Mouse (Mus musculus) kidney, embryonic 15.5 days (tissue): ENCODE measurements around the gene Mrpl22. TPM values are rescaled to one million over a fixed set of nuclear protein-coding genes. Genes with fewer than 3 reads are reported as not detected.

Experiments
- ATAC-seq: fragments of 200-750 bp; cut with Nextera tagmentation; replicated peaks from 2 replicates; pipeline ENCODE4 v1.8.0; 2017; ENCODE audit warnings: moderate TSS enrichment; ENCODE audit not compliant: low FRiP score
- H3K27ac ChIP-seq: fragments of 300-500 bp; sonication (generic); 2 replicates; pipeline ENCODE4 v1.5.1; 2015; ENCODE audit warnings: mild to moderate bottlenecking, inconsistent platforms
- H3K27me3 ChIP-seq: fragments of 300-500 bp; sonication (generic); 2 replicates; pipeline ENCODE4 v1.6.1; 2015; ENCODE audit warnings: inconsistent platforms
- H3K36me3 ChIP-seq: fragments of 300-500 bp; sonication (generic); 2 replicates; pipeline ENCODE4 v1.6.1; 2015; ENCODE audit warnings: inconsistent platforms
- H3K4me1 ChIP-seq: fragments of 300-500 bp; sonication (generic); 2 replicates; pipeline ENCODE4 v1.6.1; 2015; ENCODE audit warnings: inconsistent platforms
- H3K4me2 ChIP-seq: fragments of 300-500 bp; sonication (generic); 2 replicates; pipeline ENCODE4 v1.6.1; 2015; ENCODE audit warnings: moderate library complexity, mild to moderate bottlenecking, inconsistent platforms
- H3K4me3 ChIP-seq: fragments of 300-500 bp; sonication (generic); replicated peaks from 2 replicates; pipeline ENCODE4 v1.5.1; 2015; ENCODE audit warnings: mild to moderate bottlenecking, inconsistent platforms
- H3K9ac ChIP-seq: fragments of 300-500 bp; sonication (generic); 2 replicates; pipeline ENCODE4 v1.6.1; 2015; ENCODE audit warnings: mild to moderate bottlenecking, inconsistent platforms
- H3K9me3 ChIP-seq: fragments of 300-500 bp; sonication (generic); replicated peaks from 2 replicates; pipeline ENCODE4 v1.6.1; 2016; ENCODE audit warnings: inconsistent platforms
- WGBS: fragments of 180-500 bp; shearing (Covaris S2); methylation state at CpG from one replicate; pipeline ENCODE4 v1.1.7; 2015; ENCODE audit warnings: mixed read lengths; 5-methylcytosine and 5-hydroxymethylcytosine counted together
- polyA plus RNA-seq: library from polyadenylated mRNA; unstranded; fragments of >200 nt; fragmentation: Nextera tagmentation; extraction: Ambion mirVana; gene quantifications from 2 replicates; pipeline ENCODE4 v1.2.1, GENCODE M21; 2015

The Mrpl22 gene
- polyA plus RNA-seq = 145 TPM in 2 replicates

GRCm38 (mm10) chr11:58171459-58172091 is at the start of gene Mrpl22:
Mrpl22 (plus strand) TSS chr11:58171661.
- Histone ChIP-seq H3K4me2 (peak within 1 kb of the TSS; percentile 73), H3K4me3 (peak within 1 kb of the TSS; percentile 66), H3K27ac (peak within 1 kb of the TSS; percentile 74), H3K9me3 (no peaks in the 10 kb centered on the region), H3K27me3 (no peaks in the 10 kb centered on the region), H3K9ac (peak within 1 kb of the TSS; percentile 69), H3K36me3 (peaks cover 41% of the 10 kb centered on the region), H3K4me1 (peaks cover 23% of the 10 kb centered on the region)
- WGBS = under 1% methylated on average over 34 of the region's 34 CpGs
- ATAC-seq = peak; percentile 82

GRCm38 (mm10) chr11:58123711-58124110 is 47.8 kb upstream of the Mrpl22 start:
- H3K9ac ChIP-seq = no peak overlapping the region
- no peak for ATAC-seq
- H3K4me3 ChIP-seq = no peak overlapping the region
- 93% methylated on average over 2 of the region's 2 CpGs for WGBS
- H3K4me1 ChIP-seq = peaks cover 12% of the 10 kb centered on the region
- peaks cover 99% of the 10 kb centered on the region for H3K36me3 ChIP-seq
- H3K9me3 ChIP-seq = no peaks in the 10 kb centered on the region
- no peak overlapping the region for H3K4me2 ChIP-seq
- no peaks in the 10 kb centered on the region for H3K27me3 ChIP-seq
- no peak overlapping the region for H3K27ac ChIP-seq

GRCm38 (mm10) chr11:58125021-58125420 is 46.4 kb upstream of the Mrpl22 start:
- Histone ChIP-seq H3K27me3 (no peaks in the 10 kb centered on the region), H3K36me3 (peaks cover 99% of the 10 kb centered on the region)
- 80% methylated on average over 11 of the region's 11 CpGs for WGBS

GRCm38 (mm10) chr11:58126397-58127160 is 44.9 kb upstream of the Mrpl22 start:
- Histone ChIP-seq H3K4me2 (no peak overlapping the region), H3K4me1 (peaks cover 23% of the 10 kb centered on the region), H3K27ac (0 out of 2 replicates have a peak overlapping the region, but pooled peaks have one; percentile 2), H3K9ac (no peak overlapping the region), H3K4me3 (no peak overlapping the region), H3K27me3 (no peaks in the 10 kb centered on the region), H3K9me3 (no peaks in the 10 kb centered on the region), H3K36me3 (peaks cover 99% of the 10 kb centered on the region)
- WGBS = 33% methylated on average over 7 of the region's 7 CpGs
- ATAC-seq = 0 out of 2 replicates have a peak, but pooled peaks have one; percentile 20

More at GRCm38 (mm10) chr11:58125021-58125420, 46.4 kb upstream of the Mrpl22 start:
- Histone ChIP-seq H3K27ac (no peak overlapping the region), H3K9me3 (no peaks in the 10 kb centered on the region), H3K4me2 (no peak overlapping the region), H3K4me3 (no peak overlapping the region), H3K4me1 (peaks cover 19% of the 10 kb centered on the region), H3K9ac (no peak overlapping the region)
- ATAC-seq = no peak

GRCm38 (mm10) chr11:58127544-58127943 is 43.9 kb upstream of the Mrpl22 start:
- no peak for ATAC-seq
- no peak overlapping the region for H3K4me3 ChIP-seq
- H3K9me3 ChIP-seq = no peaks in the 10 kb centered on the region
- H3K36me3 ChIP-seq = peaks cover 99% of the 10 kb centered on the region
- H3K27ac ChIP-seq = no peak overlapping the region
- peaks cover 23% of the 10 kb centered on the region for H3K4me1 ChIP-seq
- no peak overlapping the region for H3K4me2 ChIP-seq
- H3K9ac ChIP-seq = no peak overlapping the region
- no peaks in the 10 kb centered on the region for H3K27me3 ChIP-seq
- 88% methylated on average over 2 of the region's 2 CpGs for WGBS

- ATAC-seq = peak; percentile 79
- Histone ChIP-seq H3K36me3 (peaks cover 97% of the 10 kb centered on the region), H3K4me3 (no peak overlapping the region), H3K9ac (no peak overlapping the region), H3K27ac (peak overlapping the region; percentile 0; the same call in 1 of the 2 replicates), H3K27me3 (no peaks in the 10 kb centered on the region), H3K9me3 (no peaks in the 10 kb centered on the region), H3K4me1 (peaks cover 23% of the 10 kb centered on the region), H3K4me2 (no peak overlapping the region)
- WGBS = 25% methylated on average over 6 of the region's 6 CpGs
Observed at GRCm38 (mm10) chr11:58129302-58129843, 42.1 kb upstream of the Mrpl22 start.

GRCm38 (mm10) chr11:58132026-58132425 is 39.4 kb upstream of the Mrpl22 start:
- no peak overlapping the region for H3K4me2 ChIP-seq
- peaks cover 97% of the 10 kb centered on the region for H3K36me3 ChIP-seq
- 95% methylated on average over 3 of the region's 3 CpGs for WGBS

GRCm38 (mm10) chr11:58134869-58135268 is 36.6 kb upstream of the Mrpl22 start:
- Histone ChIP-seq H3K27me3 (no peaks in the 10 kb centered on the region), H3K4me1 (peaks cover 6% of the 10 kb centered on the region; the same call in 1 of the 2 replicates), H3K9ac (no peak overlapping the region), H3K4me3 (no peak overlapping the region), H3K36me3 (peaks cover 98% of the 10 kb centered on the region), H3K4me2 (no peak overlapping the region), H3K27ac (no peak overlapping the region), H3K9me3 (no peaks in the 10 kb centered on the region)
- ATAC-seq = no peak

More at GRCm38 (mm10) chr11:58132026-58132425, 39.4 kb upstream of the Mrpl22 start:
- Histone ChIP-seq H3K9ac (no peak overlapping the region), H3K4me1 (peaks cover 14% of the 10 kb centered on the region; the same call in 1 of the 2 replicates), H3K27me3 (no peaks in the 10 kb centered on the region), H3K4me3 (no peak overlapping the region), H3K9me3 (no peaks in the 10 kb centered on the region), H3K27ac (no peak overlapping the region)
- ATAC-seq = no peak

GRCm38 (mm10) chr11:58135296-58135695 is 36.2 kb upstream of the Mrpl22 start:
- Histone ChIP-seq H3K4me2 (no peak overlapping the region), H3K27me3 (no peaks in the 10 kb centered on the region), H3K9ac (no peak overlapping the region), H3K4me1 (peaks cover 1% of the 10 kb centered on the region; the same call in 1 of the 2 replicates), H3K4me3 (no peak overlapping the region), H3K27ac (no peak overlapping the region), H3K36me3 (peaks cover 98% of the 10 kb centered on the region), H3K9me3 (no peaks in the 10 kb centered on the region)
- ATAC-seq = no peak

- 89% methylated on average over 6 of the region's 6 CpGs for WGBS
- no peak for ATAC-seq
- H3K4me2 ChIP-seq = no peak overlapping the region
- no peak overlapping the region for H3K27ac ChIP-seq
- H3K9ac ChIP-seq = no peak overlapping the region
- no peaks in the 10 kb centered on the region for H3K27me3 ChIP-seq
- H3K9me3 ChIP-seq = no peaks in the 10 kb centered on the region
- H3K36me3 ChIP-seq = peaks cover 98% of the 10 kb centered on the region
- no peaks in the 10 kb centered on the region for H3K4me1 ChIP-seq
- no peak overlapping the region for H3K4me3 ChIP-seq
Observed at GRCm38 (mm10) chr11:58136677-58137076, 34.8 kb upstream of the Mrpl22 start.

GRCm38 (mm10) chr11:58138821-58139220 is 32.6 kb upstream of the Mrpl22 start:
- no peak for ATAC-seq
- Histone ChIP-seq H3K4me1 (no peaks in the 10 kb centered on the region), H3K9ac (no peak overlapping the region), H3K27me3 (no peaks in the 10 kb centered on the region), H3K36me3 (peaks cover 93% of the 10 kb centered on the region), H3K4me2 (no peak overlapping the region), H3K27ac (no peak overlapping the region), H3K9me3 (no peaks in the 10 kb centered on the region), H3K4me3 (no peak overlapping the region)
- 94% methylated on average over 11 of the region's 11 CpGs for WGBS

GRCm38 (mm10) chr11:58139466-58139865 is 32.0 kb upstream of the Mrpl22 start:
- Histone ChIP-seq H3K9me3 (no peaks in the 10 kb centered on the region), H3K4me1 (no peaks in the 10 kb centered on the region), H3K27me3 (no peaks in the 10 kb centered on the region), H3K36me3 (peaks cover 93% of the 10 kb centered on the region), H3K4me2 (no peak overlapping the region), H3K27ac (no peak overlapping the region), H3K9ac (no peak overlapping the region), H3K4me3 (no peak overlapping the region)
- WGBS = 97% methylated on average over 3 of the region's 3 CpGs
- ATAC-seq = no peak
